Mouse (Mus musculus): ENCODE data around the gene Actn4.

GRCm38 (mm10) chr7:28916491-28916890 is 45.6 kb downstream of the Actn4 start:
- TF ChIP-seq MAFK (IDR thresholded peaks at IDR 0.05; ENCODE audit: insufficient read depth, low read depth, low read length) (no peak), ZC3H11A (IDR thresholded peaks at IDR 0.05; ENCODE audit: borderline replicate concordance, low read depth, low read length) (no peak), ZNF384 (IDR thresholded peaks at IDR 0.05; ENCODE audit: low read depth, low read length) (no peak), CHD2 (IDR thresholded peaks at IDR 0.05; ENCODE audit: low read depth, low read length) (no peak)
